Mouse (Mus musculus) kidney, adult 2 months (tissue): ENCODE measurements around the gene Apobec2.

Source experiments
- CTCF ChIP-seq: fragments of 200-500 bp; conservative IDR thresholded peaks from 2 replicates; pipeline ENCODE4 v1.5.1; 2011; ENCODE audit warnings: low read depth, mild to moderate bottlenecking, control low read depth, low read length, moderate library complexity, mixed read lengths; ENCODE audit not compliant: insufficient read depth, insufficient read length
- POLR2A ChIP-seq: fragments of 200-500 bp; IDR thresholded peaks from one replicate; pipeline ENCODE4 v1.6.1; 2011; ENCODE audit warnings: low read depth, low read length, control low read depth

DNA sequence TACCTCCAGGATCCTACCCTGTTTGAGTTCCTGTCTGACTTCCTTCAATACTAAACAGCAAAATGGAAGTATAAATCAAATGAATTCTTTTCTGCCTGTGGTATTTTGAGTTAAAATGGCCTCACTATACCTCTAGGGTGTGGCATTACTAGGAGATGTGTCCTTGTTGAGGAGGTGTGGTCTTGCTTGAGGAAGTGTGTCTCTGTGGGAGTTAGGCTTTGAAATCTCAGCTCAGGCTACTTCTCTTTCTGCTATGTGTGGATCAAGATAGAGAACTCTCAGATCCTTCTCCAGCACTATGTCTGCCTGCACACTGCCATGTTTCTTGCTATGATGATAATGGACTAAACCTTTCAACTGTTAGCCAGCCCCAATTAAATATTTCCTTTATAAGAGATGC, 53.7 kb downstream of the Apobec2 start:
- TF ChIP-seq POLR2A (no peak), CTCF (no peak)
